Mouse (Mus musculus) spleen, adult 12 weeks (tissue): Measurements from ENCODE around the gene Syt16.

Experiments
- DNase-seq: peaks from one replicate; pipeline ENCODE4 v3.0.0; 2022; ENCODE audit warnings: low spot score

Gene Syt16

DNA sequence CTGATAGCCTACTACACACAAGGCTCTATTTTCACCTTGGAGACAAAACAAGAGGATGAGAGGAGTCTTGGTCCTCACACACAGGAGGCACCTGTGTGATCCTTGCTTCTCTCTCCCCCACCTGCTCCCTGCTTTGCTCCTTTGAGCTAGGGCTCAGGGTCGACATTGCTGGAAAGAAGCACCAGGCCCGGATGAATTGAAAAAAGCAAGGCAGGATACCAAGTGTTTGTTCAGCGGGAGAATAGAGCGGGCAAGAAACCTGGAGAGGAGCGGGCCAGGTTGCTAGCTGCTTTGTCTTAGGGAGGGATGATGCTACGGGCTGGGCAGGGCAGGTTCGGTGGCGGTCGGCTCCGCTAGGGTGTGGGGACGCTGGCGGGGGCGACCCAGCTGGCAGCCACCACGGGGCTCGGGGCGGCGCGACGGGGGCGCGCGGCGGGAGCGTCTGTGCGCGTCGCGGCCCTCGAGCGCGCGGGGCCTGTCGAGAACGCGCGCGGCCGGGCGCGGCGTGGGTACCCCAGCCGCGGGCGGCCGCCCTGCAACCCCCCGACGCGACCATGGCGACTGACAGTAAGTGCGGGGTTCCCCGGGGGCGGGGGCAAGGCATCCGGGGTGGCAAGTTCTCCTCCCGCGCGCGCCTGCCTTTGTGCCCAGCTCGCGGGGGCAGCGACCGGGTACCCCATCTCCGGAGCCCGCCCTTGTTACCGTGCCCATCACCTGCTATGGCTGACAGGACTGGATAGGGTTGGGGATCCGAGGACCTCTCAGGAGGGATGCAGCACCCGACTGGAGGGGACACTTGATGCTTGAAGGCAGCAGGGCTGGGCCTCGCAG lies at the start of gene Syt16:
Gene Syt16 (plus strand): TSS at position 365 of the 831 bp plus-strand sequence.
- DNase-seq, result no peak

DNA sequence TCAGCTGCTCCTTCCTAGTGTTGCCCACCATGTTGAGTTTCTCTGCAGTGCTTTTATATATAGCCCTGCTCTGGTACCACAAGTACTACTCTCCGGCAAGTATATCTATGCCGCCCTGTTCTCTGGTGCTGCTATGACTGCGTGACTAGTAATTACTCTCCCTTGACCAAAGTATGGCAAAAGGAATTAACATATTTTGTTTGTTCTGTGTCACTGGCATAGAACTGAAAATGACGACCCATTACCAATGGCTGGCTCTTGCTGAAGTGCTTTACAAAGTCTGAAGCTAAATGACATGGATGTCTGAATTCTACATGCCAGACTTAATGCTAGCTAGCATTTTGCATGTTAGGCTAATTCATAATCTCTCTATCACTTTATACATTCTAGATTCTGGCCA lies 49.0 kb upstream of the Syt16 start:
- DNase-seq, result no peak

DNA sequence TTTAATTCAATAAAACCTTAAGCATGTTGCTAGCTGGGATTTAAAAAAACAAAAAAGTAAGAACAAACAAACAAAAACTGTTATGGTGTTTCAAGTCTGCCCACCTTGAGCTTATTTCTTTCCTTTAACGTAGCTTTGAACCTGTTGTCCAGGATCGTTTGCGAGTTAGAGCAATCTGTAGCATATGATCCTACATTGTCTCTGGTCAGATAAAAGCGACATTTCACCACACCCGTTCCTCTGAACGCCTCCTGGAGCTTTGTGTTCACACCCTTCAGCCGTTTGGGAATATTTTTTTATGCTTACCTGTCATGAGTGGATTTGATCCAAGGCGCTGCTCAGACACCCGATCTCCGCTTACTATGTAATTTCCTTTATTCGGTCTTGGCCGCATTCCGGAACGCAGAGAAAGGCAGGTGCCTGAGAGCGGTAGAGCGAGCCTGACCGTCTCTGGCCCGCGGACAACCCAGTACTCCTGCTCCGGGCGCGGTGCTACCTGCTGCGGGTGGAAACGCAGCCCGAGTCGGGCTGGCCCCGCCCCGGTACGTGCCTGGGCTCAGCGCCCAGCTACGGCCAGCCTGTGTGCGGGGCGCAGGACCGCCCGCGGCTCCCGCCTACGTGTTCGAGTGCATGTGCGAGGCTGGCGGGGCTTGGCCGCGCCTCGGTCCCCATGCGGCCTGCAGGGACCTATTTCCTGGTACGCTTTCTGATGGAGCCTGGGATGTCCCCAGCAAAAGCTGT lies 48.0 kb upstream of the Syt16 start:
- DNase-seq, result no peak

DNA sequence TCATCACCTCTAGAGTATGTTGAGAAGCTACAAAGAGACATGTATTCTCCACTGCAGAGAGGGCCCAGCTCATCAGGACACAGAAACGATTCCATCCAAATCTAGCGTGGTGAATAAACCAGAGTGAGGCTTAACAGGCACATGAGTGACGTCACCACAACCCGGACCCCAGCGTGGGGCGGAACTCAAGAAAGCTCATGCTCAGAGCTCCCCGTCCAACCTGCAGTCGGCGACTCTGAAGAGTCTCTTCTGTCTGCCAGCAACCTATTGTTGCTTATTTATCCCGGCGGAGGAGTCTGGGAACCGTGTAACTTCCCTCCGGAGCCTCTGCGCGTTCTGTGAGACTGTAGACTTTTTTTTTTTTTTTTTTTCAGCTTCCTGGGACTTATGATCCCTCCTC lies 44.6 kb upstream of the Syt16 start:
- no peak for DNase-seq

DNA sequence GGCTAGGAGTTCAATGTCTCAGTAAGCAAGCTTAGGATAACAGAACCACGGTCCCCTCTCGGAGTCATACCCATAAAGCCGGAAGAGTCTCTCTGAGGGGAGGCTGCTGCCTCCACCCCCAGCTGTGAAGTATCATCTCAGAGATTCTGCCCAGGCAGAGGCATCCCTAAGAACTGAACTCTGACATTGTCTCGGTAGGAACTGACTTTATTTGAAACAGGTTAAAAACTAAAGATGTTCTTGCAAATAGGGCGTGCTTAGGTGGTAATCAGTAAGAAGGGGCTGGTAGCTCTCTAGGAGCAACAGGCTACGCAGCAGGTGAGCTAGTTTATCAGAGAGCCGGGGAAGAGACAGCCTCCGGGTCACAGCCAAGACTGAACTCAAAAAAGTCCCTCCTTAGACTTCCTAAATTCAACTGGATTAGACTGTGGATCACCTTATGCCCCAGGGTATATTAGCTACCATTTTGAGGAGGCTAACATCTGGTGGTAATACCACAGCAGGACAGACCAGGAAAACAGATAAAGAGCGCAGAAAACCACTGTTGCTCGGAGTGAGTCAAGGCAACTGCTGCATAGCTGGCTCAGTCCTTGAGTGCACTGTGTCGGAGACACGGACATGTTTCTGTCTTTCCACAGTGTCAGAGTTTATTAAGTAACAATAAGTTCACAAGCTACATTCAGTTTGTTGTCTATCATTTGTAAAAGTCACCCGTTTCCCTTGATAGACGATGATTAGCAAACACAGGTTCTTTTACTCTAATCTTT lies 43.9 kb upstream of the Syt16 start:
- no peak for DNase-seq

DNA sequence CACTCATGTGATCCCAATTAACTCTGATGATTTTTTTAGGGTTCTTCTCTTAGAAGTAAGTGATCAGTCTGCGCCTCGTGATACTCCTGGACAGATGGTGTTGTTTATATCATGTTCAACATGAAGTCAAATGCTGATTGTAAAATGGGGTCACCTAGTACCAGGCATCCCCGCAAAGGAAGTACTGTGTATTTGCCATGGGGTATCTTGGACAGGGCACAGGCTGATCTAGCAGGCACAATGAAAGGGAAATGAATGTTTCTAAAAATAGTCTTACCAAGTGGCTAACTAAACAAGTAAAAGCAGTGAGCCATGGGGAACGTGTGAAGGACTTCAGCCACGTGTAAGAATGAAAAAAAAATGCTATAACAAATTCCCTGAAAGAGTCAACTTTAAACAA lies 42.7 kb upstream of the Syt16 start:
- no peak for DNase-seq

DNA sequence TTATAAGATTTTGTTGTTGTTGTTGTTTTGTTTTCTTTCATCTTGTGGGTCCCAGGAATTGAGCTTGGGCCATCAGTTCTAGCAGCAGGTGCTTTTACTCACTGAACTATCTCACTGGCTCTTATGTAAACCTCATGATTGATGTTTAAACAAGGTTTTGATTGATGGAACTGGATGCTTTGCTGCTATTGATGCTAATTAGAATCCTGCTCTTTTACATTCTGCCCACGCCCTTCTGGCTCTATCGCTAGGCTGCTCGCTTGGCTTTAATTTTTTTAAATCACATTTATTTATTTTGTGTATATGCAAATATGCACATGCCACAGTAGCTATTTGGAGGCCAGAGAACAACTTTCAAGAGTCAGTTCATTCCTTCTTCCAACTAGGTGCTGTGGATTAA lies 39.8 kb upstream of the Syt16 start:
- DNase-seq, result no peak

DNA sequence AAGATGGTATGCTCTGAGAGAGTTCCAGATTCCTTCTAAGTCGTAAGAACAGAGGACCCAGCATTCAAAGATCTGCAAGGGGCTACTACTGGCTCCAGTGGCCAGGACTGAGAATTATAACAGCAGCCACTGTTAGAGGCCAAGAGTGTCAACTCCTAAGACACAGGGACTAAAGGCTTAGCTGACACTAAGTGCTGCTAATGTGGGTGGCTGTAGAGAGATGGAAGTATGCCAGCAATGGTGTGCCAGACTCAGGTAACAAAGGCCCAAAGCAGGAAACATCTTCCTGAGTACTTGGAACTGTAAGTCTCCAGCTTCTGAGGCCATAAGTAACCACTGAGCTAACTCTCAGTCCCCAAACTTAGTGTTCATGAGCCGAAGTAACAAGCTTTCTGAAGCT lies 38.6 kb upstream of the Syt16 start:
- no peak for DNase-seq

DNA sequence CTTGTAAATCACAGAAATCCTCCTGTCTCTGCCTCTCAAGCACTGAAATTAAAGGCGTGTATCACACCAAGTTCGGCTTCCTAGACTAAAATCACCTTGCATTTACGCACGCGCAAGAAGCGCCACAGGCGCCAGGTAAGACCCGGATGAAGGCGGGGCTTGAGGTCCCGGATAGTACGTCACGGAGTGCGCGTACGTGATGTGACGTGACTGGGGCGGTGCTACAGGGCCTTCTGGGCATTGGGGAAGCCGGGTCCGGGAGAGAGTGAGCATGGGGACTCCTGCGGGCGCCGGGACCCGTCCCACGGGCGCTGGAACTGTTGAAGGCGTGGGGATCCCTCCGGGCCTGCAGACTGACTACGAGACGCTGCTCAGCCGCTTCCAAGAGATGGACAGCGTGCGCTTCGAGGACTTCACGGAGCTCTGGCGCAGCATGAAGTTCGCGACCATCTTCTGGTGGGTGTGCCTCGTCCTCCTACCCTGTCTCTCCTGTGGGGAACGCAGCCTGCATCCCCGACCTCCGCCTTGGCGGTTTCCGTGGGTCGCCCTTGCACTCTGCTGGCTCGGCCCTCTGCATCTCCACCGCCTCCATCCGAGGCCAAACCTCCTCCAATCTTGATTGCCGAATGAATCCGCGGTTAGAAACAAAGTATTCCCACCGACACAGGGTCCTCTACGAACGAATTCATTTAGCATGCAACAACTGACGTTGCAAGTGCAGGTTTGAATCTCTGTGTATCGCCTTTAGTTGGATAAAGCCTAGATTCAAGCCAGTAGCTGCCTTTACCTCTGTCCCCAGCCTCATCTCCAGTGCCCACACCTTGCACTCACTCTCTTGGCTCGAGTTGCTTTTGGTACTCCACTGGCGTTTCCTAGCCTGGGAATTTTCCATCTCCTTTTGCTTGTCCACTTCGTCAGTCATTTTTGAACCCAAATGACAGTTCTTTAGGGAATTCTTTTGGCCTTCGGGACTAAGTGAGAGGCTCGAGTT lies 32.9 kb upstream of the Syt16 start, which contains the start of gene Snapc1:
Gene Snapc1 (plus strand): TSS at position 191 of the 991 bp plus-strand sequence.
- peak; percentile 94 for DNase-seq

DNA sequence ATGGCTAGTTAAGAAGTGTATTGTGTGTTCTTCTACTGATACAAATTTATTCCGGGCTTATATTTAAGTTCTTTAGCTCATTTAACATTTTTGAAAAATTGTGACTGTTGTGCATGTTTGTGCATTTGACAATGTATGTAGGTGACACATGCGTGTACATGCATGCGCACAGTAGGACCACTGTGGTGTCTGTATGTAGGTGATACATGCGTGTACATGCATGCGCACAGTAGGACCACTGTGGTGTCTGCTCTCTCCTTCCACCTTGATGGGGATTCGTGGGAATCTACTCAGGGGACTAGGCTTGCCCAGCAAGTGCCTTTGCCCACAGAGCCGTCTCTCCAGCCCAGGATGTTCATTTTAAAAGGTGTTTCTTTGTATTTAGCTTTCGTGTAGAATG lies 28.3 kb upstream of the Syt16 start:
- no peak for DNase-seq

DNA sequence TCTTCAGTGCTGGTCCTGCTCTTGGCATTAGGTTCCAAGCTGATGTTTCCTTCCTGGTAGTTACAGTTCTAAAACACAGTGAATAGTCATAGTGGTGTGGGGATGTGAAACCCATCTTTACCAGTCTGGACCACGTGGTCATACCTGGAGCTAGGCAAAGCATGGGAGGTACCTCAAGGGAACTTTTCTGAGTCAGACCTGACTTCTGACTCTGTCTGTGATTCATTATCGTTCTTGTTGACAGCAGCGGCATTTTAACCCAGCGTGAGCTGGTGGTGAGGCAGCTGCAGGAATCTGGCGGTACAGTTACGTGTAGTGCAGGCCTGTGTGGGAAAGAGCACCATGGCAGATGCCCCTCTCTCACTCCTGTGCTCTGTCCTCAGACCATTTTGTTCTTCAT lies 22.9 kb upstream of the Syt16 start:
- DNase-seq, result no peak

DNA sequence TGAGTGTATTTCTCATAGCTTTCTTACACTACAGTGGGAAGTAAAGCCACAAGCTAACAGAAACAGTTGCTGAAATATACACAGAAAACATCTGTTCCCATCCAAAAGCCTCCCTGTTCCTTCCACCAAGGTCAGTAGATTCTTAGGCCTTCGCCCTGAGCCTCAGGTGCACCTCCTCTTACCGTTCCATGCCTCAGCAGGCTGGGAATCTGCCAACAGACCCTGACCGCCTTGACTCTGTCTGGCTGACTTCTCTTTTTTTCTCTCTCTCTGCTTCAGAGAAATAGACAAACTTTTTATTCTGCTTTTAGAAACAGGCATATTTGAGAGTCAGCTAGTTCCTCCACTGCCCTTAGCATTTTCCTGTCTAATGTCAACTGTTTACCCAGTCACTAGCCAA lies 19.3 kb upstream of the Syt16 start:
- DNase-seq, result no peak

DNA sequence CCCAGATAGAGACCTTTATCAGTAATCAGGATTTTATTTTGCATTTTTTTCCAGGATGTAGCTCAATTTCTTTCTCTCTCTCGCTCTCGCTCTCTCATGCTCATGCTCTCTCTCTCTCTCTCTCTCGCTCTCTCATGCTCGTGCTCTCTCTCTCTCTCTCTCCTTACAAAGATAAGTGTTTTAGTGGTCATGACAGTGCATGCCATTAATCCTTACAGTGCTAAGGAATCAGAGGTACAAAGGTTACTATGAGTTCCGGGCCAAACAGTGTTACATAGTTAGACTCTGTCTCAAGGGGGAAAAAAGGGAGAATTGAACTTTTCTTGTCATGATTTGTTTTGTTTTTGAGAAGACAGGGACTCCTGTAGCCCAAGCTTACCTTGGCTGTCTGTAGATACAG lies 17.8 kb upstream of the Syt16 start:
- no peak for DNase-seq

DNA sequence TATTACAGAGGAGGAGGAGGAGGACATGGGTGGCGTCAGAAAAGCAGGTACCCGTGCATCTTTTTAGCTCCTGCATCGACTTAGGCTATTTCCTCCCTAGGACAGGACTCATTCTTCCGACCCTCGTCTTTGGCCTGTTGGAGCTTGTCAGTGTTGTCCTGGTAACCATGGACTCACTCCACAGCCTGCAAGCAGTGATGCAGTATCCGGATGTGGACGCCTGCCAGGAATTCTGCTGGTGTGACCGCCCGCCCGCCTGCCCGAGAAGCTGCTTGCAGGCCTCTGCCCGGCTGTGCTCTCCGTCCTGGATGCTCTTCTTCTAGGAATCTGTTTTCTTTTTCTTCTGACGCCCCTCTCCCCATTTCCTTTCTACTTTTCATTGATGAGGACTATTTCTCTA lies 14.9 kb upstream of the Syt16 start:
- DNase-seq, result no peak

DNA sequence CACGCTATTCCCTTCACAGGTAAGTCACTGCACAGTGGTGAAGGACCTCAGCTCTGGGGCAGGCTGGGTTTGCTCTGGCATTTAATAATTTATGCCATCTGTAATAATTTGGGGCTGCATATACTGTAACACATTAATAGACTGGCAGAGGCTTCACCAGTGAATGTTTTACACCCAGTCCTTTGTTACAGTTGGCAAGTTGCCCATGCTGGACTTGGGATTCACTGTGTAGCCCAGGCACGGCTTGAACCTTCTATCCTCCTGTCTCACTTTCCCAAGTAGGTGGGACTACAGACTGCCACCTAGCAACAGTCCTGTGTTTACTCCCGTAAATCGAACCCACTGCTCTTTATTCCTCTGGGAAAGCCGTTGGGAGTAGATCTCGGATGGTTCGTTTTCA lies 11.2 kb upstream of the Syt16 start:
- no peak for DNase-seq

DNA sequence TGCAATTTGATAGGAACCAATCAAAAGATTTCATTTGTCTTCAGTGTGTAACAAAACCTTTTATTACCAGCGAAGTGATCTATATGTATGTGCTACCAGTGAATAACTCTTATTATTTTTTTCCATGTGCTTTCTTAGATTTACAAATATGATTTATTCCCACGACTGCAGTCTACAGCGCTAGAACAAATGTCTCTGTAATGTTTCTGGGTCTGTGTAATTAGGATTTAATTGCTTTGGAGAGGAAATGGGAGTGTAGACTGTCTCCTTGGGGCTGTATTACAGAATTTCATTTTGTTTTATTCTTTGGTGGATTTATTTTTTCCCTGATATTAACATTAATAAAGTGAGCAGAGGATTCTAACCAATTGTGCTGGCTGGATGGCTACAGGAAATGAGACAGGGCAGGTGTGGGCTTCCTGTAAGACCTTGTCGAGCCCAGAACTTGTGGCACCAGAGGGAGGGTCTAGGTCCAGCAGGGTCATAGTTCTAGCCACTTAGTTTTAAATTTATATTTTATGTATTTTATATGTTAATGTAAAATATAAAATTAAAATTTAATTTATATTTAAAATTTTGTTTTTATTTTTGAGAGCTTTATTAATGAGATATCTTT lies 9.0 kb upstream of the Syt16 start:
- no peak for DNase-seq

DNA sequence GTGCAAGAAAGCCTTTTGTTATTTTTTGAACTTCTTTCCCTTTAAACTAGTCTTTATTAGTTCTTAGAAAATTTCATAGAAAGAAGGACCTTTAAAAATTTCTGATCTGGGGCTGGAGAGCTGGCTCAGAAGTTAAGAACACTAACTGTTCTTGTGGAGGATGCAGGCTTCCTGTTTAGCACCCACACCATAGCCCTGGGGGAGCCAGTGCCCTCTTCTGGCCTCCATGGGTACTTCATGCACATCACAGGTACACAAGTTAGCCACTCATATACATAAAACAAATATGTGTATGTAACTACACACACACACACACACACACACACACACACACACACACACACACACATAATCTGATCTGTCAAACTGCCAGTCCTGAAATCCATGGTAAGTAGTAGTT lies 7.9 kb upstream of the Syt16 start:
- DNase-seq, result no peak

DNA sequence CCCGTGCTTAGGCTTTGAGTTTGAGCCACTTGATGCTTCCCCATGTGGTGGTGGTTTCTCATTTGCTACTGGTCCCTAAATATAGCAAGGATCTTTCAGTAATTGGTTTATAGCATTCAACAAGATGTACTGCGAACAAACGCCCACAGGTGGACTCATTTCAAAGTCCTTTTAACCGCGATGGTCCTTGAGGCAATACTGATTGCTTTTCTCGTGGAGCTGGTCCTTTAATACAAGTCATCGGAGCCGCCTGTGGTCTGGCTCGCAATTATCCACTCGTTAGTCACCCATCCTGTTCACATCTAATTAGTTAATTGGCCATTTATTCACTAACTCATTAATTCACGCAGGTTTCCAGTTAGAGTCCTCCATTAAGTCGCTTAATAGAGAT lies 560 bp upstream of the Syt16 start:
- DNase-seq, result no peak

DNA sequence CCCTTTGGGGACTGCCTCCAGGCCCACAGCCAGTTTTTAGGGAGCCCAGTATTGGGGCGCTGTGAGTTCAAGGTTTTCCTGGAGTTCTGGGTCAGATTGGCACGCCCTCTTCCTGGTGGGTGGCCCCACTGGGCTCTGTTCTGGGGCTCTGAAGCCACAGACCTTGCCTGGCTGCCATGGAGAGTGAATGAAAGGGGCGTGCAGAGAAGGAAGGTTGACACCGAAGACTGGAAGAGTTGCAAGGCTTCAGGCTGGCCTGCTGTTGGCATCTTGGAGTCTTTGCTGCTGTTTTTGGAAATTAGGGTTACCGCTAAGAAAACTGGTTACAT lies 631 bp downstream of the Syt16 start:
- DNase-seq, result no peak

DNA sequence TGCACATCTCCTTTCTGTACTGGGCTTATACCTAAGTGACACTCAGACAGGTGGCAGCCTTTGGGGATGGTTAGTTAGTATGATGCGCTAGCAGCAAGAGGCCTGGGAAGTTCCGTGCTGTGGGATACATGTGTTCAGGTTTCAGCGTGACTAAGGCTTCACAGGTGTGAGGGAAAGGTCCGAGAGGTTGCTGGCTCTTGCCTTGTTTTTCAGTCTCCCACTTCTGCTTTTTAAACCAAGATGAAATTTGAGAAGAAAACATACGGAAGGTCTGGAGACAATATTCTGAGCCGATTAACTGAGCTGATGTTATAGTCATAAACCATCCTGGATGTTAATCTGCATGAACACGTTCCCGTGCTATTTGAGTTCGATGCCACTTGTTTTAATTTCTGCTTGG lies 5.0 kb downstream of the Syt16 start:
- no peak for DNase-seq

DNA sequence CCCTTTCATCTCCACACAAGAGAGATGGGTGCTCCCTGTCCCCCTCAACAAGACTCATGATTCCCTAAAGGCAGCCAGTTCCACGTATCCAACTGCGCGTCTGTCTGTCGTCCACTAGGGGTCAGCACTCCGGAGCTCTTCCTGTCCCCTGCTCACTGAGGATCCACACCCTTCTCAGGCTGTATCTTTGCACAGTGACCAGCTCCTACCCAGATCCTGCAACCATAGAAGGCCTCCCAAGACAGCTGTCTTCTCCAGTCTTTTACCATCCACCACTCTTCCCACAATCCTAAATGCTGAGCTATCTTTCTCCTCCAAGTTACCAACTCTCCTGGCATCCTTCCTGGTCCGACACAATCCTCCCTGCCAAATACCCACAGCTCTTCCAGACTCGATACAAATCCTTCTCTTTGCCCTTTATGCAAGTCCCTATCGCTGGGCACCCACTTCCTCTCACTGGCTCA lies 12.0 kb downstream of the Syt16 start:
- no peak for DNase-seq
